Mouse (Mus musculus) neural tube, embryonic 14.5 days (tissue): ENCODE data around the gene Fzd7. TPM values are rescaled to one million over a fixed set of nuclear protein-coding genes. Genes with fewer than 3 reads are reported as not detected.

Experiments
- ATAC-seq: fragments of 200-750 bp; cut with Nextera tagmentation; 2 replicates; pipeline ENCODE4 v1.8.0; 2017; ENCODE audit warnings: low read depth, mild to moderate bottlenecking, moderate TSS enrichment, moderate library complexity
- H3K27ac ChIP-seq: fragments of 300-500 bp; sonication (generic); 2 replicates; pipeline ENCODE4 v1.5.1; 2014; ENCODE audit warnings: low read depth, mild to moderate bottlenecking, control low read depth, low read length, moderate library complexity, mixed read lengths
- H3K27me3 ChIP-seq: fragments of 300-500 bp; sonication (generic); 2 replicates; pipeline ENCODE4 v1.6.1; 2014; ENCODE audit warnings: low read length; ENCODE audit not compliant: control insufficient read depth, insufficient read depth
- H3K36me3 ChIP-seq: fragments of 300-500 bp; sonication (generic); 2 replicates; pipeline ENCODE4 v1.6.1; 2014; ENCODE audit warnings: low read length, mixed read lengths; ENCODE audit not compliant: control insufficient read depth, insufficient read depth
- H3K4me1 ChIP-seq: fragments of 300-500 bp; sonication (generic); 2 replicates; pipeline ENCODE4 v1.6.1; 2014; ENCODE audit warnings: low read length; ENCODE audit not compliant: control insufficient read depth, insufficient read depth
- H3K4me2 ChIP-seq: fragments of 300-500 bp; sonication (generic); 2 replicates; pipeline ENCODE4 v1.6.1; 2014; ENCODE audit warnings: mild to moderate bottlenecking, low read depth, low read length, control low read depth
- H3K4me3 ChIP-seq: fragments of 300-500 bp; sonication (generic); 2 replicates; pipeline ENCODE4 v1.5.1; 2014; ENCODE audit warnings: low read depth, low read length, control low read depth, mixed read lengths
- H3K9ac ChIP-seq: fragments of 300-500 bp; sonication (generic); replicated peaks from 2 replicates; pipeline ENCODE4 v1.6.1; 2014; ENCODE audit warnings: low read depth, mild to moderate bottlenecking, control low read depth, low read length, mixed read lengths
- H3K9me3 ChIP-seq: fragments of 300-500 bp; sonication (generic); 2 replicates; pipeline ENCODE4 v1.6.1; 2016; ENCODE audit warnings: low read length; ENCODE audit not compliant: control insufficient read depth
- WGBS: fragments of 180-500 bp; shearing (Covaris S2); extraction: QIAGEN DNeasy Blood & Tissue Kit; methylation state at CpG from one replicate; pipeline ENCODE4 v1.1.7; 2014; 5-methylcytosine and 5-hydroxymethylcytosine counted together
- polyA plus RNA-seq: library from polyadenylated mRNA; unstranded; fragments of >200 nt; fragmentation: Nextera tagmentation; extraction: Ambion mirVana; gene quantifications from 2 replicates; pipeline ENCODE4 v1.2.1, GENCODE M21; 2014

Gene Fzd7
- polyA plus RNA-seq, 1 experiment from 2014 or later, result 4.3 TPM

GRCm38 (mm10) chr1:59480821-59481455 is 1.3 kb upstream of the Fzd7 start:
- H3K27me3 ChIP-seq, result no peaks in the 10 kb centered on the region
- H3K9ac ChIP-seq, result no peak overlapping the region
- no peak for ATAC-seq
- 0 out of 2 replicates have a peak, but pooled peaks cover 8% of the 10 kb centered on the region for H3K4me1 ChIP-seq
- peak overlapping the region; percentile 57 for H3K4me3 ChIP-seq
- peak overlapping the region; percentile 53; the same call in 1 of the 2 replicates for H3K27ac ChIP-seq
- H3K4me2 ChIP-seq, result peak overlapping the region; percentile 93
- WGBS, result 2% methylated on average over 21 of the region's 23 CpGs
- H3K36me3 ChIP-seq, result no peaks in the 10 kb centered on the region
- H3K9me3 ChIP-seq, result no peaks in the 10 kb centered on the region

GRCm38 (mm10) chr1:59481456-59482291 is 550 bp upstream of the Fzd7 start:
- Histone ChIP-seq H3K9ac (peak overlapping the region; percentile 61), H3K4me2 (peak overlapping the region; percentile 93), H3K27me3 (no peaks in the 10 kb centered on the region), H3K27ac (peak overlapping the region; percentile 55; the same call in 1 of the 2 replicates), H3K4me1 (0 out of 2 replicates have a peak, but pooled peaks cover 8% of the 10 kb centered on the region), H3K9me3 (no peaks in the 10 kb centered on the region), H3K36me3 (no peaks in the 10 kb centered on the region), H3K4me3 (peak overlapping the region; percentile 57)
- under 1% methylated on average over 57 of the region's 57 CpGs for WGBS
- ATAC-seq, result peak; percentile 93

GRCm38 (mm10) chr1:59482696-59483520 is 684 bp downstream of the Fzd7 start:
- peak overlapping the region; percentile 61 for H3K9ac ChIP-seq
- peak overlapping the region; percentile 93 for H3K4me2 ChIP-seq
- 0 out of 2 replicates have a peak, but pooled peaks cover 8% of the 10 kb centered on the region for H3K4me1 ChIP-seq
- 0 out of 2 replicates have a peak overlapping the region, but pooled peaks have one; percentile 55 for H3K27ac ChIP-seq
- no peaks in the 10 kb centered on the region for H3K9me3 ChIP-seq
- peak overlapping the region; percentile 57 for H3K4me3 ChIP-seq
- no peaks in the 10 kb centered on the region for H3K27me3 ChIP-seq
- under 1% methylated on average over 88 of the region's 88 CpGs for WGBS
- peak; percentile 6 for ATAC-seq
- no peaks in the 10 kb centered on the region for H3K36me3 ChIP-seq

GRCm38 (mm10) chr1:59483521-59484245 is 1.5 kb downstream of the Fzd7 start:
- H3K9me3 ChIP-seq, result no peaks in the 10 kb centered on the region
- peak; percentile 71 for ATAC-seq
- H3K27me3 ChIP-seq, result no peaks in the 10 kb centered on the region
- no peaks in the 10 kb centered on the region for H3K36me3 ChIP-seq
- peak overlapping the region; percentile 57 for H3K4me3 ChIP-seq
- 0 out of 2 replicates have a peak, but pooled peaks cover 8% of the 10 kb centered on the region for H3K4me1 ChIP-seq
- H3K27ac ChIP-seq, result no peak overlapping the region
- under 1% methylated on average over 46 of the region's 46 CpGs for WGBS
- H3K9ac ChIP-seq, result peak overlapping the region; percentile 61
- H3K4me2 ChIP-seq, result peak overlapping the region; percentile 93

GRCm38 (mm10) chr1:59484314-59484713 is 2.1 kb downstream of the Fzd7 start:
- H3K36me3 ChIP-seq, result no peaks in the 10 kb centered on the region
- ATAC-seq, result no peak
- peak overlapping the region; percentile 57 for H3K4me3 ChIP-seq
- H3K27ac ChIP-seq, result no peak overlapping the region
- WGBS, result 5% methylated on average over 21 of the region's 21 CpGs
- H3K27me3 ChIP-seq, result no peaks in the 10 kb centered on the region
- H3K9me3 ChIP-seq, result no peaks in the 10 kb centered on the region
- H3K4me1 ChIP-seq, result 0 out of 2 replicates have a peak, but pooled peaks cover 8% of the 10 kb centered on the region
- H3K9ac ChIP-seq, result peak overlapping the region; percentile 61
- H3K4me2 ChIP-seq, result peak overlapping the region; percentile 93

- Histone ChIP-seq H3K27ac (no peak overlapping the region), H3K27me3 (no peaks in the 10 kb centered on the region), H3K36me3 (no peaks in the 10 kb centered on the region), H3K4me3 (peak overlapping the region; percentile 57), H3K9me3 (no peaks in the 10 kb centered on the region), H3K4me2 (peak overlapping the region; percentile 93), H3K9ac (peak overlapping the region; percentile 61), H3K4me1 (0 out of 2 replicates have a peak, but pooled peaks cover 8% of the 10 kb centered on the region)
- no peak for ATAC-seq
- 9% methylated on average over 16 of the region's 16 CpGs for WGBS
Observed at GRCm38 (mm10) chr1:59484791-59485785, 2.9 kb downstream of the Fzd7 start.

- Histone ChIP-seq H3K9ac (no peak overlapping the region), H3K36me3 (no peaks in the 10 kb centered on the region), H3K4me2 (peak overlapping the region; percentile 93), H3K4me3 (peak overlapping the region; percentile 57), H3K4me1 (0 out of 2 replicates have a peak, but pooled peaks cover 8% of the 10 kb centered on the region), H3K9me3 (no peaks in the 10 kb centered on the region), H3K27me3 (no peaks in the 10 kb centered on the region), H3K27ac (no peak overlapping the region)
- 35% methylated on average over 4 of the region's 4 CpGs for WGBS
- no peak for ATAC-seq
Observed at GRCm38 (mm10) chr1:59485803-59486202, 3.6 kb downstream of the Fzd7 start.
